Mouse (Mus musculus) ovary, postnatal 14 days (tissue): ENCODE data around the gene Lipa.

Experiments used
- DNase-seq: peaks from one replicate; pipeline ENCODE4 v3.0.0; 2022; ENCODE audit warnings: low spot score

Gene Lipa

DNA sequence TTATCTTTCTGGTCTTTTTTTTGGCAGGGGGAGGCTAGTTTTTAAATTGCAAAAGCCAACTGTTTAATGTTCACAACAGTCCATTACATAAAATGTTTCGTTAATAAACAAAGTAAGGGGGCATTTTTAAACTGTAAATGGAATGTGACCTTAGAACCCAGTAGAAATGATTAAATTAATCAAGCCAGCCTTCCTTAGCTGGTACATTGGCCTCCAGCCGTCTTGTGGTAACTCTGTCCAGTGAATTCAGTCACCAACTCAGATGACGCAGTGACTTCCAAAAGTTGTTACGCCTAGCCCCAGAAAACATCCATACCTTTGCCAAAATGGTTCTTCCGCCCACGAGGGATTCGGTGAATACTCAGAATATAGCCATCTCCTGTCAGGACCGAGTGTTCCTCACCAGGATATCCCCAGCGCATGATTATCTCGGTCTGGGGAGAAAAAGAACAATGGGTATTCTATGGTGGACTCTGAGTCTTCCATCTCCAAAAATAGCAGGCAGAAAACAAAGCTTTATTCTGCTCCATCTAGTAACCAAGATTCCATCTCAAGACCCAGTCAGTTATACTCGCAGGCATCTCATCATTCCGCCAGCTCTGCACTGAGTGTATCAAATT lies 4.1 kb downstream of the Lipa start:
- DNase-seq = no peak

DNA sequence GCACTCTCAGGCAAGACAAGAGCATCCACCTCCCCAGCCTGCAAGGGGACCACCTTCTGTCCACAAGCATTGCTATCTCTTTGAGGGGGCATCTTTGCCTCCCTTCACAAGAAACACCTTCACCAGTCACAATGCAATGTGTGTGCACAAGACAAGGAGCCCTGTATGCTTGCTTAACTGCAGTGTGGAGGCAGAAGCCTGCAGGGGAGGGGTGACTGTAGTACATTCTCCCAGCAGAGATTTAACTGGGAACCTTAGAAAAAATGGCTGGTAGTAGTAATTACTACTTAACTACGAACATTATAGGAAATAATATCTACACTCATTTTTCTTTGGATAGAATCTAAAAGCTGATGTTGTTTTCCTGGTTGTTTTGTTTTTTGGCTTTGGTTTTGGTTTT lies 5.3 kb downstream of the Lipa start:
- no peak for DNase-seq

DNA sequence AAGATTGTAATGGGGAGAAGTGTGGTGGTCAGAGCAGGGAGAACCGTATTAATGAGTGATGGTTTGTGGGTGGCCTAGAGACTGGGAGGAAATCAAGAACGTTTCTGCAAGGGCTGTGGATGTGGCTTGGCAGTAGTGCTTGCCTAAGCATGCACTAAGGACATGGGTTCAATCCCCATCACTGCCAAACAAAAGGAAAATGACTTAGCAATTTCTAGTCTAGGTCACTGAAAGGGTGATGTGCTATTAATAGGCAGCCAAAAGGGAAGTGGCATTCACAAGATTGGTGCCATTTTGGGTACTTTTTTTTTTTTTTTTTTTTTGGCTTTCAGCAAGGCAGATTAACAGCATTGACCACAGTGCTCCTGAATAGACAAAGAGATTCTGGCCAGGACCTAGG lies 5.9 kb downstream of the Lipa start:
- no peak for DNase-seq

DNA sequence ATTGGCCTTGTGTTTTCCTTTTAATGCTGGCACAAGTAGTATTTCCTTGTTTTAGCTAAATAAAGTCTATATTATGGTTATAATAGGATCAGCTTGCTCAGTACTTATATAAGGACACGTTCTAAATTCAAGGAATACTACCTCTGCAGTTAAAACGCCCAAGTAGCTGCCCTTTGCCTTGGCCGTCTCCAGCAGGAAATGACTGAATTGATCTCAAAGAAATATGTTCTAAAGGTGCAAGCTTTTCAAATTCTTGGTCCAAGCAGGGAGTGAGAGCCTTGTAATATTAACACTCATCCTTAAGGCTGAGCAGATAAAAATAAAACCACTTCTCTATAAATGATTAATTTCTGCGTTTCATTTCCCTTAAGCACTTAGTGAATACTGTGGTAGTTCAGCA lies 7.2 kb downstream of the Lipa start:
- DNase-seq = no peak

DNA sequence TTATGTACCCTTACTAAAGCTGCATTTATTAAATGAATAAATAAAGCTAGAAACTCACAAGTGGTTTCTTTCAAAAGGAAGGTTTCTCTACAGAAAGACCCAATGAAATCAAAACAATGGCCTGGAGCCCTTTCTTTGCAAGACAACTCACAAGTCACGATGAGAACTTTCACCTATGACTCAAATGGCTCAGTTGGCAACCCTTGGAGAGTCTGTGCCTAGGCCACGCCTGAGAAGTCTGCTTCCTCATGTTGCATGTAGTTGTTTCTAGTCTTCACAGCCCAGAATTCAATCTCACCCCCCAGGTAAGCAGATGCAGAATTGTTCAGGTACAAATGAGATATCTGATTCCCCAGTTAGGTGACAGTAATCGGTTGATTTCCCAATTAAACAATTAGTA lies 7.6 kb downstream of the Lipa start:
- DNase-seq = no peak

DNA sequence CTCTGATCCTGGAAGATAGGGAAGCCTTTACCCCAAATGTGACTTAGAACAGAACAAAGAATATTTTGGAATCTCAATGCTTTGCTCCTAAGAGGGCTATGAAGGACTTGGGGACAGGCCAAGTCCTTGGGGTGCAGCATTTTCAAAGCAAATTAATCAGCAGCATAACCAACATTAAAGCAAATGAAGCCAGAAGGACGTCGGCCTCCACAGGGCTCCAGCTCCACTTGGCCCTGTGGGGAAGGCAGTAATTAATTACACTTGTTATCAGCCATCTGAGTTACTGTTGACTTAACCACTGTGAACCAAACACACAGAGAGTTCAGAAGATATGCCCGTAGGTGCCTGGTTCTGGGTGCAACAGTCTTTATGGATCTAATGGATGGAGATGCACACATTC lies 8.5 kb downstream of the Lipa start:
- no peak for DNase-seq

DNA sequence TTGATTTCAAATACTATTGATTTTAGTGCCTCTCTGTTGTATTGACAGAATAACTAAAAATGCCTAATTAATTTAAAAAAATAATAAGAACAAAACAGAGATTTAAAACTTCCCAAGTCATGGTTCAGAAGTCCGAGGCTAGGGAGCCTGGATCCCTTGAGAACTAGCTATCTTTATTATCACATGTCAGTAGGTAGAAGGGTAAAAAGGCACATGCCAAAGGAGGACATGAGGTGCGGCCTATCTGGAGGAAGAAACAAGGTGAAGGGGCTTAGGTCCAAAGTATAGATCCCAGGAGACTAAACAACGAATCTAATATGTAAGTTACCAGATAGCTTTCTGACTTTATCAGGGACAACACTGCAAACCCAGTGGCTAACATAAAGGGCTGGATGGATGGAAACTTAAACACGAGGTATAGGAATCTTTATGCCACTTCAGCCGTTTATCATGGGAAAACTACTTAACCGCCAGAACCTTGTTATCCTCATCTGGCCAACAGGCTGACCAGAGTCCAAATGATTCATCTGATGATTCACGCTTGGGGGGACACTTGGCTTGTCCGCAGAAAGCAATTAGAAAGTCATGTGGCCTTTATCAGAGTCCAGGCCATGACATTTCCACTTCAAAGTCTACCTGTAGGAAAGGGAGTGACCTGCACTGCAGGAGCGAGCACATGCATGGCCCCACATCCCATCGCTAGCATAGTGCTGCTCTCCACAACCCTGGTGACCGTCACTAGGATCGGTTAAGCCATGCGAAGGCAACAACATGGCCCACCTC lies 9.3 kb downstream of the Lipa start:
- DNase-seq = no peak

DNA sequence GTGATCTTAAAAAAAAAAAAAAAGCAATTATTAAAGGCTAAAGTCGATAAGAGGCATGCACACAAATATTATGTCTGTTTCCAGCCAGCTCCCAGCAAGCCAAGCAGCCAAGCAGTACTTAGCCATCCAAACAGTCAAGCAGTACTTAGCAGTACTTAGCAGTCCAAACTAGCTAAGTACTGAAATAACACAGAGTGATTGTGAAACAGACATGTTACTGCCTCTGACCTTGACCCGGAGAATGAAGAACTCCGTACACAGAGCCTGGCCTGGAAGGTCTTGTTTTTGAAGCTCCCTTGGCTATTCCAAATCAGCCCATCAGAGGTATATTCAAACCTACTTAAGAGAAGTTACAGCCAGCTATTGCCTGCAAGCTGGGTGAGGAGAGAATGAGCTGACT lies 10.1 kb downstream of the Lipa start:
- DNase-seq = no peak

DNA sequence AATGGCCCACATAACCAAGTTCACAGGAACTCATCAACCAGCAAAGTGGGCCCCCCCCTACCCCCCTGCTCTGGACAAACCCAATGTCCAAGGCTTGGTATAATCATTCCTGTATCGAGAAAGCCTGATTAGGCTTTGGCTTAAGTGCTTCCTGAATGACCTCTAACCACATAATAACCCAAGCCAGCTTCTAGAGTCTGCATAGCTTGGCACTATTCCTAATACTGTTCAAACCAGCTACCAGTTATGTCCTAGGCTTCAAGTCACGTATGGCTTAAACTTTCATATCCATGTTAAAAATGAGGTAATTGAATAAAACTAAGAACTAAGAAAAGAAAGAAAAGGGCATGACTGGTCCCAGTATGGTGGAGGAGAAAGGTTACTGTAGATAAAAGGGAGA lies 10.9 kb downstream of the Lipa start:
- DNase-seq = no peak

DNA sequence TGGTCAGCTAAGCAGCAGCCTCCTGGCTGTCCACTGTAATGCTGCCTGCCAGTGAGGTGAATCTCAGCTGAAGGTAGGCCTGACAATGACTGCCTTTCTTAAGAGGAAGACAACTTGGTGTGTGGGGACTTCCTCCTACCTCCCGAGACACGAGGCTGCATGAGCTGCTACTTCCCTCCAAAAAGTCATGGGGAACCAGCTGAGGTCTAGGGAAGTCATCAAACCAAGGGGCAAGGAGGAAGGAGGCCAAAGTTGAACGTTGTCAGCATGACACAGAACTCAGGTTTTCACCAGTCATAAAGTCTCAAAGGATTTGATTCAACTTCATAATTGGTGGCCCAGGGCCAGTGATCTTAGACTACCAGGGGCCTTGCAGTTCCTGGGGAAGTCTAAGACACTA lies 11.6 kb downstream of the Lipa start:
- no peak for DNase-seq

DNA sequence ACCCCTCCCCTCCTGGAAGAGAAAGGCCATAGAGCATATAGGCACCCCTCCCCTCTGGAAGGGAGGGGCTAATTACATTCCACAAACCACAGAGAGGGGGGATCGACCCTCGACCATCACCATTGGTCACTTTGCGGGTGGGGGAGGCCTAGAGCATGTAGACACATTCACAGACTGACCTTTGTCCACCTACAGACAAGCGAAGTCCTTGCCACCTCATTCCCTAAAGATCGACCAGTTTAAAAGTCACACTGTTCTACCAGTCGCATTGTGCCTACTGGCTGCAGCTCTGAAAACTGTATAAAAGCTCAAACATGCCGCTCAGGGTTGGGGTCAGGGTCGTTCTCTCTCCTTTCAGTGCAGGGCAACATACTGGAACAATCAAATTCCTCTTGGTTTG lies 15.7 kb downstream of the Lipa start:
- no peak for DNase-seq

DNA sequence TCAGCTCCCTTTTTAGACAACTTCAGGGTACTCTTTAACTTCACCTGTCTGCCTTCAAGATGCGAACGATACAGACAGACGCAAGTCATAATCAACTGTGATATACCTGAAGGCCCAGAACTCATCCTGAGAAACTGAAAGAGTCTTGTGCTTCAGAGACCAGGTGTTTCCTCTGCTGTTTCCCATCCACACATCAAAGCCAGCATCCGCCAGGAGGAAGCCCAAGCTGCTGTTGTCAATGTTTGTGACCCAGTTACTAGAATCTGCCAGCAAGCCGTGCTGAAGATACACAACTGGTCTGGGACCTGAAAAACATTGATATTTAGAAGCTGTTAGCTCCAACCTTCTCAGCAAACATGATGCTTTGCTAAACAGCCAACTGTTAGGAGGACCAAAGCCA lies 16.6 kb downstream of the Lipa start:
- no peak for DNase-seq

DNA sequence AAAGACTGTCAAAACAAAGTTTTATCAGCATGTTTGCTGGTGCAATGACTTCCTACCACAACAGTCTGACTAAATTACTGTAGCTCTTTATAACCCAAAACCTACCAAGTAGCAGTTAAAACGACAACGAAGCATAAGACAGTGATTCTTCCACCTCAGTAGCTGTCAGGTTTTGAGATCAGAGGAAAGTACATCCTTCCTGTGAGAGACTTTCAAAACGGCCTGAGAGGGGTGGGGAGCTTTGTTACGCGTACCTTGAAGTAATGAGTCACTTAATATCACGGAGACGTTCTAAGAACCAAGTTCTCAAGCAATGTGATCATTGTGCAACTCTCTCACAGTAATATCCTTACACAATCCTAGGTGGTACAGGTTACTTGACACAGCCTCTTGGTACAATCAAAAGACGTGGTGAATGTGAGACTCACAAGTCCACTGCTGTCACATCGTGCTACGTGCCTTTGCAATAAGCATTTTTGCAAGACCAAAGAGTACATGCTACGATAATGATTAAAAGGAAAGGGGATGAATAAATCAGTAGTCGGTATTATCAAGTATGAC lies 22.0 kb downstream of the Lipa start:
- no peak for DNase-seq

DNA sequence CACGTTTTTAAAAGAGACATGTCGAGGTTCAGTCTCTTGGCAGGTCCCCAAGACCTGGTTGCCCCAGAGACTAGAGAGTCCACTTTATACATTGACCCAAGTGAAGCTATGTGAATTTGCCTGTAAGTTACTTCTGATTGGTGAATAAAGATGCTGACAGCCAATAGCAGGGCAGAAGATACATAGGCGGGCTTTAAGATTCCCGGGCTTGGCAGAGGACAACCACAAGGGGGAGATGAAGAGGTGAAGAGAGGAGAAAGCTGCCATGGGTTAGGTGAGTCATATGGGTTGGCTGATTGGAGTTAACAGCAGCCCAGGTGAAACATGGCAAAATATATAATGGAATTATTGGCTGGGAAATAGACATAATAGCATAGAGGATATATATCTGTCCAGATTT lies 26.5 kb downstream of the Lipa start:
- peak; percentile 55 for DNase-seq

DNA sequence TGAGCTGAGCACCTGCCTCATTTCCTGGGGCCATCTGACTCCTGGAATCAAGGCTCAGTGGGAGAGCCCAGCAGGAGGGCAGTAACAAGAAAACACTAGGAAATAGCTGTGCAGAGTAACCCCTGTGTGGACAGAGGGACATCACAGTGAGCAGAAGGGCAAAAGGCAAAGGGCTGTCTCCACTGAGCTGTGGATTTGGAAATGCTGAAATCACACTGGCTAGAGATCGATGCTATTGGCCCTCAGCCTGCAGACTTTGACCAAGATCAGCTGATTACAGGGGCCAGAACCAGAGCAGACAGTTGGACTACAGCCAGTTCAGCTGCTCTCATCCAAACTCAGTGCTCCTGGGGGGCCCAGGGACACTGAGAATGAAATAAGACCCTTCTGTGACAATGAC lies 30.9 kb downstream of the Lipa start:
- DNase-seq = no peak

DNA sequence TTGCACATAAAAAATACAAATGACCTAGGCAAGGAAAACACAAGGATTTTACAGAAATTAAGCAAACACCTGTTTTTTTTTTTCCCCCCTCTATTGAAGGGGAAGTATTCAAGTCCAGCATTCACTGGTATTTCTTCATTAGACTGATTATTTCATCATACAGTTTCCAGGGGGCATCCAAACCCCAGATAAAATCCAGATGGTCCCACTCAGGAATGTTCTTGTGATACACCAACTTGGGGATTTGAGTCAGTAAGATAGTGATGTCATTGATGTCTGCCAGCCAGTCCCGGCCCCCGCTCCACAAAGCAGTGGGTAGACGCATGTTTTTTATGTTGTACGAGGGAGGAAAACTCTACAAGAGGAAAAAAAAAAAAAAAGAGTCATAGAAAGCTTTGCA lies 33.4 kb downstream of the Lipa start:
- no peak for DNase-seq

DNA sequence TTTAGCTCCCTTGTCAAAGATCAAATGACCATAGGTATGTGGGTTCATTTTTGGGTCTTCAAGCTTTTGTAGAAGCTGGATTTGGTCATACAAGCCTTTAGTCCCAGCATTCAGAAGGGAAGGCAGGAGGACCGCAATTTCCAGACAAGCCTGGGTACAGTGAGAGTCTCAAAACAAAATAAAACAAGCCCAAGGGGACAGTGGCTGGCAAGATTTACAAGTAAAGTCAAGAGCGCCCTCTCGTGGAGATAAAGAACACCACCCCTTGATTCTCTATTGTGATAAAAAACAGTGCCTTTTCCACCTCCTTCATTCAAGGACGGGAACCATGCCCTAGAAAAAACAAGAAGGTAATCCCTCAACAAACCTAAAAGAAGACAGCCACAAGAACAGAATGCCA lies 43.7 kb downstream of the Lipa start:
- peak; percentile 16 for DNase-seq

DNA sequence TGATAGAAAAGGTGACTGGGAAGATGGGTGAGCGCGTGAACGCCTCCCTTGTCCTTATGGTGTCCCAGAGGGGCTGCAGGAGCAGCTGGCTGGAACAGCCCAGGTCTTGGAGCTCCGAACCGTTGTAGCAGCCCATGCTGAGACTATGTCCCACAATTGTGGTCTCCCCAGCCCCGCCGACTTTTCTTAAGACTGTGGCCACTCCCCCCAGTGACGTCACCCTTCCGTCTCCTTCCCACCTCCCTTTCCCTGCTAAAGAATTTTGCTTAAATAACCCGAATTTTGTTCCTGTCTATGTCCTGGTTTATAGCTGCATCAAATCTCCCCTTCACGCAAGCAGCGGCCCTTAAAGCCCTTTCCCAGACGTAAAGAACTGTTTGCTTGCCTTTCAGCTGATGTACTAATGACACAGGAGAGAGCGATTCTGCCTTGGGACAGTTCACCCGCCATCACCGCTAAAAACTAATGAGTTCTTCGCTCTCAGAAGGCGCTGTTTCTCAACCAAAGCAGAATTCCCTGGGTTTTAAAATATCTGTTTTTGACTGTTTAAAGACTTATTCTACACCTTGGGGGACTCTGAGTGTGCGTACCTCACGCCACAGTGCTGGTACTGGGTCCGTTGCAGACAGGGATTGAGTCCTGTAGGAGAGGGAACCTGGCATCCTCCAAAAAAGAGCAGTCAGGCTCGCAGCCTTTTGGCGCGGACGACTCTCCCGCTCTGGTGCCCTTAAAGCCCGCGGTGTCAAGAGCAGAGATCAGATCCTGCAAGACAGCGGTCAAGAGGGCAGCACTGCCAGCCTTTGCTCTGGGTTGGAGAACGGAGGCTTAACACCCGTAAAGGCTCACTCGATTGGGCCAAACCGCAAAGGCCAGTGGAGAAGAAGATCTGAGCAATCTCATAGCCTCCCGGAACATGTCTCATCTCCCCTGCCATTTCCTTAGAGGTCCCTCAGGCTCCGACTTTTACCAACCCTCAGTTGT lies 52.0 kb downstream of the Lipa start, which contains the start of gene Ch25h:
TSS of gene Ch25h (minus strand) at position 174 of the 981 bp plus-strand sequence.
- peak; percentile 21 for DNase-seq

DNA sequence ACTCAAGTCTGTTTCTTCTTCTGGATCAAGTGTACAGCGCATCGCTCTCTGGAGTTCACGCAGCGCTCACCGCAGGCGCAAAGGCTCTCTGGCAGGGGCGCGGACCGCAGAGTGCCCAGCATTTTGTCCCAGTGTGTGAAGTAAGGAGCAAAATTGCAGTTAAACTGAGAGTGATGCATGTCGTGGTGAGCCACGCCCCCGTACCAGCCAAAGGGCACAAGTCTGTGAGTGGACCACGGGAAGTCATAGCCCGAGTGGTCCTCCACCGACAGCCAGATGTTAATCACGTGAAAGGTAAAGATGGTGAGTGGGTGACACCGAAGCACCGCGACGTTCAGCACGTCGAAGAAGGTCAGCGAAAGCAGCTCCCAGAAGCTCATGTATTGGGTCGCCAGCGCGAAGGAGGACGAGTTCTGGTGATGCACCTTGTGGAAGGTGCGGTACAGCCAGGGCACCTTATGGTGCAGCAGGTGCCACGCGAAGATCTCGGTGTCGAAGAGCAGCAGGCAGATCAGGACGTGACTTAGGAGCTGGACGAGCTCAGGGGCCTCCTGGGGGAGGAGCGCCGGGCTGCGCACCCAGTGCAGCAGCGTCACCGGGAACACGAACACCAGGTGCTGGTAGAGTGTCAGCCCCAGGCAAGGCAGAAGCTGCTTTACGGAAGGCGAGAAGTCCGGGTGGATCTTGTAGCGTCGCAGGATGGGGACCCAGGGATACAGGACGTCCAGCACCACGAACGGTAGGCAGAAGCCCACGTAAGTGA lies 52.9 kb downstream of the Lipa start:
- DNase-seq = no peak

DNA sequence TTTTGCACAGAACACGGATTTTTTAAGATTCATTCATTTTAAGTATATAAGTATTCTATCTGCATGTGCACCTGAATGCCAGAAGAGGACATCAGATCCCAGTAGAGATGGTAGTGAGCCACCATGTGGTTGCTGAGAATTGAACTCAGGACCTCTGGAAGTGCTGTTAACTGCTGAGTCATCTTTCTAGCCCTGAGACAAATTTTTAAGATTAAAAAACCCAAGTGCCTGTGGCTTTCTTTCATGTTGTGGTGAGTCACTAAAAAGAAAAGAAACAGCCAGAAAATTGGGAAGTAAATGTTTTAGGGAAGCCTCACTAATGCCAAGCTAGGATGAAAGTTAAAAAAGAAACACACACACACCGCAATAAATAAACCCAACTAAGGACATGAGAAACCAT lies 55.6 kb downstream of the Lipa start:
- DNase-seq = no peak

DNA sequence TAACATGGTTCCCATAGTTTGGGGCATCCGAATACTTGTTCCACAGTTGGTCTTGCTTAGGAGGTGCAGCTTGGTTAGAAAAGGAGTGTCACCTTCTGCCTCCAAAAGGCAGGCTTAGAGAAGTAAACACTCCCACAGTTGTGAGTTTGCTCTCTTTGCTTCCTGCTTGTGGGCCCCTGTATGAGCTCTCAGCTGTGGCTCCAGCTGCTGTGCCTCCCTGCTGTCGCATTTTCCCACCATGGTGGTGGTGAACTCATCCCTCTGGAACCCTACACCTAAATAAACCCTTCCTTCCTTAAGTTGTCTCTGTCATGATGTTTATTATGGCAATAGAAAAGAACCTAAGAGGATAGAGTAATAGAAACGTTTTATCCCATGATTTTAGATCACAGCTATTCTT lies 58.5 kb downstream of the Lipa start:
- DNase-seq = no peak

DNA sequence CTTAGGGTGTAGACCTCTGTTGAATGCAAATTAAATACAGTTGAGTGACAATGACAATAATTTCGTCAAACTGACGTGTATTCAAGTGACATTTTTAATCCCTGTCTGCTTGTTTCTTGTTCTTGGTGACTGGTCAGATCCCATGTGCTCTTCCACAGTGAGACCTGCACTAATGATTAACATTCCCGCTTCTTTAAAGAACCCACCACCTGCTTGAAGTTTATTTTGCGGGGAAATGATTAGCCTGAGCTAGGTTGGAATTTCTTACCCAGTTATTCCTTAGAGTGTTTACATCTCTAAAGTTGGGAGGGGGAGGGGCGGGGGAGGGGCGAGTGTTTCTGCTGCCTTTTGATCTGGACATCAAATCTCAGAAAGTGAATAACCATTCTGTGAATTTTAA lies 59.1 kb downstream of the Lipa start:
- no peak for DNase-seq
